Mouse (Mus musculus) CH12.LX (cell line): ENCODE measurements around the gene Tpm1. TPM values are rescaled to one million over a fixed set of nuclear protein-coding genes. Genes with fewer than 3 reads are reported as not detected.

Source experiments
- DNase-seq: peaks from one replicate; pipeline ENCODE4 v3.0.0-alpha.2; 2013; ENCODE audit errors: extremely low read depth
- H3K27ac ChIP-seq: 2 replicates; pipeline ENCODE4 v1.5.1; 2012; ENCODE audit warnings: low read depth, mild to moderate bottlenecking, control low read depth, moderate library complexity; ENCODE audit not compliant: insufficient read depth
- H3K27me3 ChIP-seq: replicated peaks from 2 replicates; pipeline ENCODE3; 2012; ENCODE audit warnings: inconsistent platforms
- H3K36me3 ChIP-seq, 2 experiments: replicated peaks in 1 of 2; 2 replicates each; pipeline versions ENCODE3 to v1.6.1; 2012; ENCODE audit warnings: inconsistent platforms in 1 of 2, low read length in 1 of 2, mild to moderate bottlenecking in 1 of 2, mixed read lengths in 1 of 2, moderate library complexity in 1 of 2; ENCODE audit not compliant: control insufficient read depth in 1 of 2, insufficient read depth in 1 of 2
- H3K4me1 ChIP-seq, 2 experiments: 2 replicates each; pipeline ENCODE4 v1.6.1; 2012; ENCODE audit warnings: inconsistent platforms in 1 of 2, moderate library complexity in 1 of 2; ENCODE audit not compliant: insufficient read depth in 2 of 2, control insufficient read depth in 1 of 2
- H3K4me2 ChIP-seq: 2 replicates; pipeline ENCODE4 v1.6.1; 2012; ENCODE audit warnings: low read depth, mild to moderate bottlenecking, control low read depth; ENCODE audit not compliant: poor library complexity, insufficient read depth, severe bottlenecking
- H3K4me3 ChIP-seq, 3 experiments: fragments of 150-350 bp in 1 of 3; sonication (generic) in 1 of 3; replicated peaks in 1 of 3; 2 replicates each; pipeline versions ENCODE3 to v1.5.1; 2011 to 2012; ENCODE audit warnings: low read depth in 2 of 3, low read length in 2 of 3, mild to moderate bottlenecking in 2 of 3, moderate library complexity in 2 of 3, control low read depth in 1 of 3, improper control_type of control experiment in 1 of 3, inconsistent platforms in 1 of 3, mixed read lengths in 1 of 3; ENCODE audit not compliant: poor library complexity in 1 of 3
- H3K79me2 ChIP-seq: replicated peaks from 2 replicates; pipeline ENCODE4 v1.6.1; 2012; ENCODE audit warnings: mild to moderate bottlenecking, moderate library complexity; ENCODE audit not compliant: control insufficient read depth, poor library complexity, insufficient read depth, severe bottlenecking; ENCODE audit errors: extremely low read depth
- H3K9ac ChIP-seq: 2 replicates; pipeline ENCODE4 v1.6.1; 2012; ENCODE audit warnings: low read depth, mild to moderate bottlenecking, control low read depth, moderate library complexity; ENCODE audit not compliant: insufficient read depth
- H3K9me3 ChIP-seq: replicated peaks from 2 replicates; pipeline ENCODE3; 2012; ENCODE audit warnings: low read length, inconsistent platforms, mixed read lengths
- BHLHE40 ChIP-seq: IDR thresholded peaks from 2 replicates; pipeline ENCODE4 v1.6.1; 2011; ENCODE audit warnings: mild to moderate bottlenecking, low read depth, low read length, improper control_type of control experiment
- CHD1 ChIP-seq: IDR thresholded peaks from 2 replicates; pipeline ENCODE4 v1.6.1; 2012; ENCODE audit warnings: low read depth, low read length, improper control_type of control experiment, inconsistent platforms
- CHD2 ChIP-seq: IDR thresholded peaks from 2 replicates; pipeline ENCODE4 v1.6.1; 2011; ENCODE audit warnings: low read length, improper control_type of control experiment
- CTCF ChIP-seq, 2 experiments: IDR thresholded peaks in 1 of 2; conservative IDR thresholded peaks in 1 of 2; 2 replicates each; pipeline ENCODE4 v1.5.1; 2011 to 2012; ENCODE audit warnings: low read depth in 2 of 2, low read length in 2 of 2, improper control_type of control experiment in 1 of 2, inconsistent platforms in 1 of 2, mild to moderate bottlenecking in 1 of 2, moderate library complexity in 1 of 2
- E2F4 ChIP-seq: IDR thresholded peaks from 2 replicates; pipeline ENCODE4 v1.6.1; 2011; ENCODE audit warnings: low read depth, low read length, improper control_type of control experiment; ENCODE audit not compliant: insufficient replicate concordance
- EP300 ChIP-seq: IDR thresholded peaks from 2 replicates; pipeline ENCODE4 v1.6.1; 2011; ENCODE audit warnings: low read length, improper control_type of control experiment
- ETS1 ChIP-seq: conservative IDR thresholded peaks from 2 replicates; pipeline ENCODE4 v1.6.1; 2012; ENCODE audit warnings: low read depth, mild to moderate bottlenecking, inconsistent platforms, low read length, improper control_type of control experiment, moderate library complexity
- GABPA ChIP-seq: IDR thresholded peaks from 2 replicates; pipeline ENCODE4 v1.6.1; 2012; ENCODE audit warnings: low read depth, low read length, improper control_type of control experiment, inconsistent platforms; ENCODE audit not compliant: insufficient replicate concordance
- IRF4 ChIP-seq: IDR thresholded peaks from 2 replicates; pipeline ENCODE4 v1.6.1; 2014; ENCODE audit warnings: low read depth, mild to moderate bottlenecking, inconsistent platforms, low read length, improper control_type of control experiment
- JUN ChIP-seq: IDR thresholded peaks from 2 replicates; pipeline ENCODE4 v1.6.1; 2011; ENCODE audit warnings: low read depth, mild to moderate bottlenecking, low read length, improper control_type of control experiment, moderate library complexity; ENCODE audit not compliant: insufficient read depth
- MAFK ChIP-seq: IDR thresholded peaks from 2 replicates; pipeline ENCODE4 v1.6.1; 2011; ENCODE audit warnings: low read length, improper control_type of control experiment; ENCODE audit not compliant: insufficient replicate concordance
- MEF2A ChIP-seq: IDR thresholded peaks from 2 replicates; pipeline ENCODE4 v1.6.1; 2014; ENCODE audit warnings: low read depth, mild to moderate bottlenecking, inconsistent platforms, low read length, improper control_type of control experiment, borderline replicate concordance
- MYC ChIP-seq: IDR thresholded peaks from 2 replicates; pipeline ENCODE4 v1.6.1; 2011; ENCODE audit warnings: low read depth, mild to moderate bottlenecking, improper control_type of control experiment, low read length
- PAX5 ChIP-seq: IDR thresholded peaks from 2 replicates; pipeline ENCODE4 v1.6.1; 2012; ENCODE audit warnings: low read length, inconsistent platforms, mixed read lengths
- POLR2A ChIP-seq: IDR thresholded peaks from 2 replicates; pipeline ENCODE4 v1.6.1; 2011; ENCODE audit warnings: low read depth, mild to moderate bottlenecking, improper control_type of control experiment, low read length
- POLR2AphosphoS2 ChIP-seq: IDR thresholded peaks from 2 replicates; pipeline ENCODE4 v1.6.1; 2011; ENCODE audit warnings: low read depth, low read length, improper control_type of control experiment
- RAD21 ChIP-seq: IDR thresholded peaks from 2 replicates; pipeline ENCODE4 v1.6.1; 2011; ENCODE audit warnings: low read depth, mild to moderate bottlenecking, low read length, improper control_type of control experiment, moderate library complexity
- RCOR1 ChIP-seq: conservative IDR thresholded peaks from 2 replicates; pipeline ENCODE4 v1.6.1; 2012; ENCODE audit warnings: low read depth, mild to moderate bottlenecking, inconsistent platforms, low read length, improper control_type of control experiment
- SIN3A ChIP-seq: IDR thresholded peaks from 2 replicates; pipeline ENCODE4 v1.6.1; 2012; ENCODE audit warnings: low read length, improper control_type of control experiment, inconsistent platforms
- SMC3 ChIP-seq: IDR thresholded peaks from 2 replicates; pipeline ENCODE4 v1.6.1; 2011; ENCODE audit warnings: low read depth, low read length, improper control_type of control experiment
- TCF12 ChIP-seq: IDR thresholded peaks from 2 replicates; pipeline ENCODE4 v1.6.1; 2014; ENCODE audit warnings: low read depth, mild to moderate bottlenecking, inconsistent platforms, low read length, improper control_type of control experiment
- UBTF ChIP-seq: IDR thresholded peaks from 2 replicates; pipeline ENCODE4 v1.6.1; 2012; ENCODE audit warnings: low read depth, mild to moderate bottlenecking, inconsistent platforms, low read length, improper control_type of control experiment, moderate library complexity
- USF1 ChIP-seq: IDR thresholded peaks from 2 replicates; pipeline ENCODE4 v1.6.1; 2014; ENCODE audit warnings: low read depth, mild to moderate bottlenecking, inconsistent platforms, low read length, improper control_type of control experiment
- USF2 ChIP-seq: conservative IDR thresholded peaks from 2 replicates; pipeline ENCODE4 v1.6.1; 2011; ENCODE audit warnings: low read depth, low read length, improper control_type of control experiment
- ZC3H11A ChIP-seq: IDR thresholded peaks from 2 replicates; pipeline ENCODE4 v1.6.1; 2012; ENCODE audit warnings: low read depth, mild to moderate bottlenecking, inconsistent platforms, low read length, improper control_type of control experiment
- ZKSCAN1 ChIP-seq: IDR thresholded peaks from 2 replicates; pipeline ENCODE4 v1.6.1; 2012; ENCODE audit warnings: low read depth, inconsistent platforms, low read length, improper control_type of control experiment, borderline replicate concordance
- ZMIZ1 ChIP-seq: IDR thresholded peaks from 2 replicates; pipeline ENCODE4 v1.6.1; 2012; ENCODE audit warnings: low read depth, mild to moderate bottlenecking, inconsistent platforms, low read length, improper control_type of control experiment
- dilution Hi-C: fragments of 300-500 bp; cut with MboI; formaldehyde crosslinking; loops from 2 replicates; pipeline ENCODE4 v1.14.3; 2020; ENCODE audit warnings: low sequenced_read_pairs; ENCODE audit not compliant: extremely low pct_unique_long_range_greater_than_20kb, extremely low pct_ligation_motif_present
- in situ Hi-C: fragments of 300-500 bp; cut with MboI; formaldehyde crosslinking; loops from 3 replicates; pipeline ENCODE4 v1.14.3; 2019; ENCODE audit warnings: low sequenced_read_pairs, low pct_ligation_motif_present, low pct_unique_long_range_greater_than_20kb, mixed read lengths
- polyA plus RNA-seq: library from polyadenylated mRNA; unstranded; fragments of >175 nt; gene quantifications from 2 replicates; pipeline ENCODE4 v1.2.1, GENCODE M21; 2012; ENCODE audit warnings: low read depth; ENCODE audit not compliant: insufficient read length
- total RNA-seq, 2 experiments: library from RNA; depleted of rRNA; stranded (reverse); fragments of 300-350 nt in 1 of 2; fragments of >200 nt in 1 of 2; gene quantifications; 2 replicates each; pipeline ENCODE4 v1.2.3; 2012 to 2014

Tpm1 gene
- total and polyA plus RNA-seq, 3 experiments: 34.6 to 178 (median 63.1) TPM

- DNase-seq: peak; percentile 68
- in situ Hi-C loops (loop anchor here (5.0 to 10.0 kb wide), 4 partner anchors 42 to 220 kb away; no protein-coding TSS in a partner anchor), dilution Hi-C loops (no loop called here)
- Histone ChIP-seq H3K4me3 (no peak overlapping the region), H3K36me3 (peaks cover 0 to 8% of the 10 kb centered on the region in 2 experiments), H3K4me1 (peaks cover 8 to 34% of the 10 kb centered on the region in 2 experiments; a peak in 3 of 4 replicates), H3K79me2 (peaks cover 2% of the 10 kb centered on the region; the same call in 1 of the 2 replicates), H3K4me2 (peak overlapping the region; percentile 92), H3K9ac (no peak overlapping the region; the same call in 1 of the 2 replicates), H3K27me3 (no peaks in the 10 kb centered on the region), H3K9me3 (no peaks in the 10 kb centered on the region), H3K27ac (no peak overlapping the region)
- TF ChIP-seq SMC3: peak; percentile 81
- no peak for TF ChIP-seq ZKSCAN1
- TF ChIP-seq USF2: no peak
- peak; percentile 49; the same call in 1 of the 2 replicates for TF ChIP-seq ZC3H11A
- TF ChIP-seq CTCF (conservative IDR thresholded peaks at IDR 0.05 in 1 of 2, IDR thresholded peaks at IDR 0.05 in 1 of 2; ENCODE audit: low read depth in 2 of 2, low read length in 2 of 2): peak; percentile 6 to 88; a peak in 2 of 4 replicates
- TF ChIP-seq POLR2A: 0 out of 2 replicates have a peak, but pooled peaks have one; percentile 12
- TF ChIP-seq RAD21: peak; percentile 87
Measured at GRCm38 (mm10) chr9:67044551-67045305, 4.5 kb downstream of the Tpm1 start.

GRCm38 (mm10) chr9:67043231-67044199 lies 5.7 kb downstream of the Tpm1 start:
- peak; percentile 98 for DNase-seq
- Histone ChIP-seq H3K4me3 (peak overlapping the region; percentile 73 to 92 (median 74)), H3K27me3 (no peaks in the 10 kb centered on the region), H3K27ac (peak overlapping the region; percentile 58), H3K79me2 (peaks cover 2% of the 10 kb centered on the region; the same call in 1 of the 2 replicates), H3K4me2 (peak overlapping the region; percentile 92), H3K4me1 (peaks cover 8 to 46% of the 10 kb centered on the region in 2 experiments; a peak in 3 of 4 replicates), H3K9ac (peak overlapping the region; percentile 80), H3K36me3 (peaks cover 0 to 18% of the 10 kb centered on the region in 2 experiments), H3K9me3 (no peaks in the 10 kb centered on the region)
- dilution Hi-C loops (no loop called here), in situ Hi-C loops (loop anchor here (5.0 to 10.0 kb wide), 4 partner anchors 41 to 221 kb away; no protein-coding TSS in a partner anchor)
- TF ChIP-seq JUN (no peak), USF1 (no peak), MAFK (no peak; the same call in 1 of the 2 replicates), CHD2 (no peak), BHLHE40 (no peak; the same call in 1 of the 2 replicates), PAX5 (no peak), MEF2A (peak; percentile 66), E2F4 (no peak), ZMIZ1 (peak; percentile 73), MYC (no peak), ETS1 (no peak; the same call in 1 of the 2 replicates), TCF12 (peak; percentile 85), RCOR1 (no peak), GABPA (no peak), POLR2AphosphoS2 (no peak), CHD1 (no peak), EP300 (no peak), SIN3A (peak; percentile 81), IRF4 (peak; percentile 73), SMC3 (peak; percentile 87), UBTF (peak; percentile 94), POLR2A (peak; percentile 72), CTCF (conservative IDR thresholded peaks at IDR 0.05 in 1 of 2, IDR thresholded peaks at IDR 0.05 in 1 of 2; ENCODE audit: low read depth in 2 of 2, low read length in 2 of 2) (peak; percentile 86 to 98)
